Mouse (Mus musculus) splenic B cell, adult 2 months (primary cell): ENCODE measurements around the gene Slc8a1.

Source experiments
- DNase-seq: peaks from one replicate; pipeline ENCODE4 v3.0.0-alpha.2; 2011; ENCODE audit warnings: low read depth, low spot score
- H3K27me3 ChIP-seq: 2 replicates; pipeline ENCODE4 v1.6.1; 2012; ENCODE audit warnings: mild to moderate bottlenecking, low read length, moderate library complexity, mixed read lengths; ENCODE audit not compliant: control insufficient read depth, poor library complexity, insufficient read depth, severe bottlenecking
- H3K36me3 ChIP-seq: 2 replicates; pipeline ENCODE4 v1.6.1; 2012; ENCODE audit warnings: mild to moderate bottlenecking, low read length, moderate library complexity, mixed read lengths; ENCODE audit not compliant: control insufficient read depth, poor library complexity, insufficient read depth, severe bottlenecking

The Slc8a1 gene

GRCm38 (mm10) chr17:81526463-81526862 is 211.7 kb downstream of the Slc8a1 start:
- DNase-seq = no peak
- Histone ChIP-seq H3K27me3 (no peaks in the 10 kb centered on the region), H3K36me3 (no peaks in the 10 kb centered on the region)

GRCm38 (mm10) chr17:81524826-81525225 is 213.4 kb downstream of the Slc8a1 start:
- no peaks in the 10 kb centered on the region for H3K36me3 ChIP-seq
- no peaks in the 10 kb centered on the region for H3K27me3 ChIP-seq
- DNase-seq = no peak

GRCm38 (mm10) chr17:81523943-81524342 is 214.2 kb downstream of the Slc8a1 start:
- H3K27me3 ChIP-seq = no peaks in the 10 kb centered on the region
- no peaks in the 10 kb centered on the region for H3K36me3 ChIP-seq
- DNase-seq = no peak

- no peak for DNase-seq
- Histone ChIP-seq H3K27me3 (no peaks in the 10 kb centered on the region), H3K36me3 (no peaks in the 10 kb centered on the region)
These were observed 219.7 kb downstream of the Slc8a1 start for GRCm38 (mm10) chr17:81518316-81519025.

GRCm38 (mm10) chr17:81516155-81516554 is 222.0 kb downstream of the Slc8a1 start:
- no peaks in the 10 kb centered on the region for H3K27me3 ChIP-seq
- DNase-seq = no peak

GRCm38 (mm10) chr17:81514022-81514421 is 224.2 kb downstream of the Slc8a1 start:
- H3K36me3 ChIP-seq = no peaks in the 10 kb centered on the region
- DNase-seq = no peak
- H3K27me3 ChIP-seq = no peaks in the 10 kb centered on the region

More at GRCm38 (mm10) chr17:81516155-81516554, 222.0 kb downstream of the Slc8a1 start:
- no peaks in the 10 kb centered on the region for H3K36me3 ChIP-seq

- Histone ChIP-seq H3K36me3 (no peaks in the 10 kb centered on the region), H3K27me3 (no peaks in the 10 kb centered on the region)
- DNase-seq = no peak
These were observed 224.7 kb downstream of the Slc8a1 start for GRCm38 (mm10) chr17:81513368-81513958.

GRCm38 (mm10) chr17:81505162-81505685 is 233.0 kb downstream of the Slc8a1 start:
- no peaks in the 10 kb centered on the region for H3K36me3 ChIP-seq
- no peaks in the 10 kb centered on the region for H3K27me3 ChIP-seq
- no peak for DNase-seq

- Histone ChIP-seq H3K27me3 (no peaks in the 10 kb centered on the region), H3K36me3 (no peaks in the 10 kb centered on the region)
- DNase-seq = no peak
These were observed 234.1 kb downstream of the Slc8a1 start for GRCm38 (mm10) chr17:81504040-81504439.

- DNase-seq = no peak
- Histone ChIP-seq H3K27me3 (no peaks in the 10 kb centered on the region), H3K36me3 (no peaks in the 10 kb centered on the region)
These were observed 235.4 kb downstream of the Slc8a1 start for GRCm38 (mm10) chr17:81502732-81503131.

- no peaks in the 10 kb centered on the region for H3K27me3 ChIP-seq
- DNase-seq = no peak
- no peaks in the 10 kb centered on the region for H3K36me3 ChIP-seq
These were observed 237.3 kb downstream of the Slc8a1 start for GRCm38 (mm10) chr17:81500686-81501407.

- DNase-seq = no peak
- Histone ChIP-seq H3K36me3 (no peaks in the 10 kb centered on the region), H3K27me3 (no peaks in the 10 kb centered on the region; the same call in 1 of the 2 replicates)
These were observed 240.3 kb downstream of the Slc8a1 start for GRCm38 (mm10) chr17:81497919-81498318.

GRCm38 (mm10) chr17:81496616-81497015 is 241.6 kb downstream of the Slc8a1 start:
- H3K36me3 ChIP-seq = no peaks in the 10 kb centered on the region
- no peaks in the 10 kb centered on the region; the same call in 1 of the 2 replicates for H3K27me3 ChIP-seq
- DNase-seq = no peak

- DNase-seq = no peak
- Histone ChIP-seq H3K27me3 (no peaks in the 10 kb centered on the region; the same call in 1 of the 2 replicates), H3K36me3 (no peaks in the 10 kb centered on the region)
These were observed 245.8 kb downstream of the Slc8a1 start for GRCm38 (mm10) chr17:81492216-81492865.
